Mouse (Mus musculus) retina, postnatal 1 day (tissue): Measurements from ENCODE around the gene Rnf144a.
"Not testable (repeated sequence)": the region's sequence is repeated elsewhere in the genome, so short reads cannot be mapped to it uniquely, and the experiment has no call there.

Experiments used
- DNase-seq: peaks from one replicate; pipeline ENCODE4 v3.0.0-alpha.2; 2012

Gene Rnf144a

GRCm38 (mm10) chr12:26415104-26415771 lies at the start of gene Rnf144a:
Rnf144a (minus strand) TSS chr12:26415254.
- DNase-seq: peak; percentile 93

- no peak for DNase-seq
These were observed 45.0 kb upstream of the Rnf144a start for GRCm38 (mm10) chr12:26460091-26460490.

- DNase-seq: peak; percentile 63
These were observed 41.1 kb upstream of the Rnf144a start, which contains the start of gene Rsad2 for GRCm38 (mm10) chr12:26456028-26456698. Rsad2 (minus strand) TSS chr12:26456452.

GRCm38 (mm10) chr12:26454682-26455081 lies 39.6 kb upstream of the Rnf144a start:
- no peak for DNase-seq

- no peak for DNase-seq
These were observed 37.9 kb upstream of the Rnf144a start for GRCm38 (mm10) chr12:26452951-26453350.

GRCm38 (mm10) chr12:26451150-26451549 lies 36.1 kb upstream of the Rnf144a start:
- no peak for DNase-seq

- DNase-seq: no peak
These were observed 34.4 kb upstream of the Rnf144a start for GRCm38 (mm10) chr12:26449483-26449882.

- DNase-seq: no peak
These were observed 31.5 kb upstream of the Rnf144a start for GRCm38 (mm10) chr12:26446377-26447045.

- no peak for DNase-seq
These were observed 29.5 kb upstream of the Rnf144a start for GRCm38 (mm10) chr12:26444511-26444910.

- peak; percentile 71 for DNase-seq
These were observed 29.0 kb upstream of the Rnf144a start for GRCm38 (mm10) chr12:26444054-26444453.

- no peak for DNase-seq
These were observed 24.3 kb upstream of the Rnf144a start for GRCm38 (mm10) chr12:26439366-26439765.

GRCm38 (mm10) chr12:26437950-26438349 lies 22.9 kb upstream of the Rnf144a start:
- DNase-seq: peak; percentile 24

- no peak for DNase-seq
These were observed 21.3 kb upstream of the Rnf144a start for GRCm38 (mm10) chr12:26436334-26436733.

- not testable (repeated sequence) for DNase-seq
These were observed 13.7 kb upstream of the Rnf144a start for GRCm38 (mm10) chr12:26428771-26429170.

GRCm38 (mm10) chr12:26424841-26425240 lies 9.8 kb upstream of the Rnf144a start:
- peak; percentile 72 for DNase-seq

GRCm38 (mm10) chr12:26418322-26418721 lies 3.3 kb upstream of the Rnf144a start:
- DNase-seq: no peak

GRCm38 (mm10) chr12:26416636-26417295 lies 1.7 kb upstream of the Rnf144a start:
- no peak for DNase-seq

GRCm38 (mm10) chr12:26414451-26415103 lies 477 bp downstream of the Rnf144a start:
- no peak for DNase-seq

- no peak for DNase-seq
These were observed 1.1 kb downstream of the Rnf144a start for GRCm38 (mm10) chr12:26413961-26414411.

- DNase-seq: no peak
These were observed 2.3 kb downstream of the Rnf144a start for GRCm38 (mm10) chr12:26412802-26413201.

- peak; percentile 47 for DNase-seq
These were observed 3.1 kb downstream of the Rnf144a start for GRCm38 (mm10) chr12:26411841-26412450.

GRCm38 (mm10) chr12:26410443-26410842 lies 4.6 kb downstream of the Rnf144a start:
- no peak for DNase-seq
